Mouse (Mus musculus): ENCODE results near the gene Rnf151.
A peak's percentile ranks its signal among the peaks of the same experiment; 100 is the strongest.

Gene Rnf151

DNA sequence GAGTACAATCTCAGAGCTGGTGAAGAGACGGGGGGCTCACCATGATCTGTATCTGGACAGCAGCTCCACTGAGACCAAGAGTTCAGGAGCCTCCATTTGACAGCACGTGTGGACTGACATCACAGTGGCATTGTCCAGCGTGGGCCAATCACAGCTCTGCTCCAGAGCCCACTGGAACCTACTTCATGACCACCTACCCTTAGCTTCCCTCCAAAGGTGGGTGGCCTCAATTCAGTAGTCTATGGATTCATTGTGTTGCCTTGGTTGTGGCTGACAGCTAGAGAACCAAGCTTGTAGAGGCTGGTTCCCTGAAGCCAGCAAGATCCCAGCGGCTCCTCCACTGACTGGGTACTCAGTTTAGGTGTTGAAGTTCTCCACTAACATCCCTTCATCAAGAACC is at the start of gene Rnf151, which contains the start of gene Rps2:
Rnf151 (minus strand) TSS at position 121 of the 400 bp plus-strand sequence.
Rps2 (plus strand) TSS at position 174 of the 400 bp plus-strand sequence.
- DNase-seq, result no peak

GRCm38 (mm10) chr17:24766266-24766875 is 48.5 kb upstream of the Rnf151 start:
- no peak for DNase-seq

GRCm38 (mm10) chr17:24765016-24765905 is 47.4 kb upstream of the Rnf151 start:
- no peak for DNase-seq

- DNase-seq, result no peak
Observed at GRCm38 (mm10) chr17:24761121-24761520, 43.3 kb upstream of the Rnf151 start.

- no peak for DNase-seq
Observed at GRCm38 (mm10) chr17:24757394-24757793, 39.5 kb upstream of the Rnf151 start.

DNA sequence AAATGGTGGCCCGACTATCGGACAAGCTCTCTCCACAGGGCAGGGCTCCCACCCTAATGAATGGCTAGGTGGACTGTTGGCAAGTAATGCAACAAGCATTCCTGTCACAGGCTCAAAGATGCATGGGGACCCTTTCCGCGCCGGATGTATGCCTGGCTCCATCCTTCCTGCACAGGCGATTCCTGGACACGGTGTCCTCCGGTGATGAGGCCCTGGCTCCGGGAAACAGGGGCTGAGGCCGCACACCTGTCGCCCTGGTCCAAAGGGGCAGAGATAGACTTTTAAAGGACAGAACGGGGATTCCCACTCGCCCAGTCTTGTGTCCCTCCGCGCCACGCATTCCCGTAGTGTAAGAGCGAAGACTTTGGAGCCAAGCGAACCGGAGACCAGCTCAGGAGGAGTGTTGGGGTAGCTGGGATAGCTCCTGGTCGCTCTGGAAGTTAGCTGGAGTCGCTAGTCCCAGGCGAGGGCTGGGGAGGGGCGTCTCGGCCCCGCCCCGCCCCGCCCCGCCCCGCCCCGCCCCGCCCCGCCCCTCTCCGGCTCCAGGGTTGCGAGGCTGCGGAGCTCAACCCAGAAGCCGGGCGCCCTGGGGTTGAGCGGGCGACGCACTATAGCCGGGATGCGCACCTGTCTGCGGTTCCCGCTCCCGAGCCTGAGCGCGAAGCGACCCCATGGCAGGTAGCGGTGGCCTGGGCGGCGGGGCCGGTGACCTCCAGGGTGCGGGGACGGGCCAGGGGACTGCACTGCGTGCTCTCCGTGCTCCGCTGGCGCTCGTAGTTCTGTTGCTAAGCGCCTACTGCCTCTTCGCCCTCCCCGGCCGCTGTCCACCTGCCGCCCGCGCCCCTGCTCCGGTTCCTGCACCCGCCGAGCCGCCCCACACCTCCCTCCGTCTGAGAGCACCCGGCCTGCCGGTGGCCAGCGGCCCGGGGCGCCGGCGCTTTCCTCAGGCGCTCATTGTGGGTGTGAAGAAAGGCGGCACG is 34.8 kb upstream of the Rnf151 start, which contains the start of gene Hs3st6:
Hs3st6 (plus strand) TSS at position 574 of the 980 bp plus-strand sequence.
- no peak for DNase-seq

GRCm38 (mm10) chr17:24751528-24751927 is 33.7 kb upstream of the Rnf151 start:
- DNase-seq, result no peak

GRCm38 (mm10) chr17:24746986-24747385 is 29.1 kb upstream of the Rnf151 start:
- DNase-seq, result no peak

- DNase-seq, result peak; percentile 84
Observed at GRCm38 (mm10) chr17:24745526-24746497, 27.9 kb upstream of the Rnf151 start.

GRCm38 (mm10) chr17:24744381-24744780 is 26.5 kb upstream of the Rnf151 start:
- no peak for DNase-seq

GRCm38 (mm10) chr17:24743896-24744295 is 26.0 kb upstream of the Rnf151 start:
- DNase-seq, result no peak

- no peak for DNase-seq
Observed at GRCm38 (mm10) chr17:24742307-24742706, 24.4 kb upstream of the Rnf151 start.

DNA sequence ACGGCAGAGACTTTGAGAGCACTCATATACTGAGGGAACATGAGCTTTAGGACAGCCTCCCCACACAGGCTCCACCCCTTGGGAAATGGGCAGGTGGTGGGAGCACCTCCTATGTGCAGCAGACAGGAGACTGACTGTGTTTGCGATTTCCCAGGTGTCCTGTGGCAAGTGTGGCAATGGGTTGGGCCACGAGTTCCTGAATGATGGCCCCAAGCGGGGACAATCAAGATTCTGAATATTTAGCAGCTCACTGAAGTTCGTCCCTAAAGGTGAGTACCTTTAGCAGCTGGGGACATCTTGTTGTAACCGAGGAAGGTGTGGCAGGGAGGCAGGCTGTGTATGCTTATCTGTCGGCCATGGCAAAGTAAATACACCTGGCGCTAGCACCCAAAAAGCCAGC is 22.1 kb upstream of the Rnf151 start:
- no peak for DNase-seq

- no peak for DNase-seq
Observed at GRCm38 (mm10) chr17:24738238-24738637, 20.4 kb upstream of the Rnf151 start.

DNA sequence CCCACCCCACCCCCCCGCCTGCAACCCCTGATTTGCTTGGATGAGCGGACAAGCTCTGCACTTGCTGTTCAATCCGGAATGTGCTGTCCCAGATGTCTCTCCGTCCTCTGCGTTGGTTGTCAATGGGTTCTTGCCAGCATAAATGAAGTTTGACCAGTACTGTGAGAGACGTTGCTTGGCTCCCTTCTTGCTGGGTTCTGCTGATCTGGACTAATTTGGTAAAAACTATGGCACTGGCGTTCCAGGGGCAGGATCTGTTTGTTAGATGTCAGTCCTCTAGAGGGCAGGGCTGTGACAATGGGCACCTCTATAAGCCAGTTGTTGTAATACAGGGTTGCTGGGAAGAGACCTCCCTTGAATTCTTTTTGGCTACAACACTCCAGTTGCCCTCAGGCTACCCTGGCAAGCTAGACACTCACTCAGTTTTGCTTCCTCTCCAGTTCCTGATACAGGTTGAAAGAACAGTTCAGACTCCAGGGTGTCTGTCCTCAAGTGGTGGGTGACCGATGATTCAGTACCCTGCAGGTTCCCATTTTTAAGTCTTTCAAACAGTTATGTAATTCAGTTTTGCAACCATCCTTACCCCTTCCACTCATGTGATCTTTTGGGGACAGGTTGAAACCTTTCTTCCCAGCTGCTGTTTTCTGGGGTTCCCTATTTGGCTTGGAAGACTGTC is 19.4 kb upstream of the Rnf151 start:
- DNase-seq, result no peak

DNA sequence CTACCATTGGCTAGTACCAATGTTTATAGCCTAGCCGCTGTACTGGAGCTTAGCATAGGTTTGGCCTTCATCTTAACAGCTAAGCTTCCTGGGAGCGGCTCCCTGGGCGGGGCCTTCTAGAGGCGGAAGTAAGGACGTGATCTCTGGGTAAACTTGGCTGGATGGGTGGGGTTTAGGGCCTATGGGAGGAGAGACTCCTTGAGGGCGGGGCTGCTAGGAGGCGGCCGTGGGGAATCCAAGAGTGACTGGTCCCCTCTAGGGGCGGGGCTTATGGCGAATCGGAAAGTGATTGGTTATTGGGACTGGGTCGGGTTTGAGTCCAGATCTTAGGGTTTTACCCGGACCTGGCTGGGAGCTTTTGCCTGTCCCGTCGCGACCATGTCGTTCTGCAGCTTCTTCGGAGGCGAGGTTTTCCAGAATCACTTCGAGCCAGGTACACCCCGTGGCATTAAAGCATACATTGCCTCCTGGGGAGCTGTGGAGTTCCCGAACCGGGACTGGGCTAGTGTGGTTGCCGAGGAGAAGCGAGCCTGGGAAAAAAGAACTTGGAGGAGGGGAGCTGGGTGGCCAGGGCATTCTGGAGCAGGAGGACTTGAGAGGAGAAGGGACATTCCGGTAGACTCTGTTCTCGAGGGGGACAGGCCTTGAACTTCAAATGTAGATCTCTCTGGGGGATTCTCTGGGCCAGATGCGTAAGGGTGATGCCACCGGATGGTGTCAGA is 18.6 kb upstream of the Rnf151 start, which contains the start of gene Msrb1:
Msrb1 (plus strand) TSS at position 313 of the 722 bp plus-strand sequence.
- DNase-seq, result peak; percentile 96

DNA sequence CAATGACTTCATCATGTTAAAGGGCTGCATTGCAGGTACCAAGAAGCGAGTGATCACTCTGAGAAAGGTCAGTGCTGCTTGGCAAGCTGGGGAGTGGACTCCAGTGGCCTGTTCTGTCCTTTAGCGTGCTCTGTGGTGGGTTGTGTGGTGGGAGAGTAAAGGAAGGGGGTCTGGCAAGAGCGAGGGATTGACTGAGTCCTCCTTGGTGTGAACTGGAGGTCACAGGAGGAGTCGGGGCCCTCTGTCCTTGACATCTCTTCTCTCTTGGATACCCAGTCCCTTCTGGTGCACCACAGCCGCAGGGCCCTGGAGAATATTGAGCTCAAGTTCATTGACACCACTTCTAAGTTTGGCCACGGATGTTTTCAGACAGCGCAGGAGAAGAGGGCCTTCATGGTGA is 17.6 kb upstream of the Rnf151 start:
- no peak for DNase-seq

DNA sequence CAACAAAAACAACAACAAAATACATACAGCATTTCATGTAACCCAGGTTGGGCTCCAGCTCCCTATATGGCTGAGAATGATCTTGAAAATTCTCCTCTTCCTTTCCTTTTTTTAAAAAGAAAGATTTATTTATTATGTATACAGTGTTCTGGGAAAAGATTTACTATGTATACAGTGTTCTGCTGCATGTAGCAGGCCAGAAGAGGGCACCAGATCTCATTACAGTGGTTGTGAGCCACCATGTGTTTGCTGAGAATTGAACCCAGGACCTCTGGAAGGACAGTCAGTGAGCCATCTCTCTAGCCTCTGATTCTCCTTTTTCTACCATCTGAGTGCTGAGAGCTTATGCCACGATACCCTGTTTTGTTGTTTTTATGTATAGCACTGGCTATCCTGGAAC is 16.6 kb upstream of the Rnf151 start:
- DNase-seq, result no peak

DNA sequence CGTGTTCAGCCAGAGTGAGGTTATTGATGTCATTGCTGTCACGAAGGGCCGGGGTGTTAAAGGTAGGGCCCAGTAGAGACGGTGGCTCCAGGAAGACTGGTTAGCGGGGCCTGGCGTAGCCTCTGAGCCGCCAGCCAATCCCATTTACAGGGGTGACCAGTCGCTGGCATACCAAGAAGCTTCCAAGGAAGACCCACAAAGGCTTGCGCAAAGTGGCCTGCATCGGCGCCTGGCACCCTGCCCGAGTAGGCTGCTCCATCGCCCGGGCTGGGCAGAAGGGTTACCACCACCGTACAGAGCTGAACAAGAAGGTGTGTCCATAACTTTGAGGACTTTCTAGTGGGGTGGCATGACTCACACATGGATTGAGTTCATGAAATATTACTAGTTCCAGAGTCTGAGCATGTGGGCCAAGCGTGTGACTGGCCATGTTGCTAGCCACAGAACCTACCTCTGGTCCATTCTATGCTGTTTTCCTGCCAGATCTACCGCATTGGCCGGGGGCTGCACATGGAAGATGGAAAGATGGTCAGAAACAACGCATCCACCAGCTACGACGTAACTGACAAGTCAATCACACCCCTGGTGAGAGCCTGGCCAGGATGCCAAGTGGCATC is 15.7 kb upstream of the Rnf151 start:
- DNase-seq, result no peak
